Mouse (Mus musculus): ENCODE data around the gene Snrpa1. TPM values are rescaled to one million over a fixed set of nuclear protein-coding genes. Genes with fewer than 3 reads are reported as not detected.

Gene Snrpa1
- polyA plus RNA-seq (2015; fragmentation: Nextera tagmentation; extraction: Ambion mirVana): 65.0 and 69.6 TPM in 2 replicates

- Histone ChIP-seq H3K9ac (ENCODE audit: low read length) (peak within 1 kb of the TSS; percentile 91), H3K27me3 (ENCODE audit: control insufficient read depth, insufficient read depth, low read length) (no peaks in the 10 kb centered on the region), H3K9me3 (ENCODE audit: control insufficient read depth, low read length) (no peaks in the 10 kb centered on the region), H3K4me3 (ENCODE audit: low read depth, low read length) (peak within 1 kb of the TSS; percentile 91), H3K4me1 (replicated peaks; ENCODE audit: control insufficient read depth, insufficient read depth) (peaks cover 3% of the 10 kb centered on the region; the same call in 1 of the 2 replicates), H3K36me3 (ENCODE audit: control insufficient read depth, insufficient read depth, low read length) (peaks cover 6% of the 10 kb centered on the region; the same call in 1 of the 2 replicates), H3K27ac (replicated peaks) (no peak within 1 kb of the TSS), H3K4me2 (replicated peaks; ENCODE audit: low read depth) (peak within 1 kb of the TSS; percentile 82)
- TF ChIP-seq EP300 (optimal IDR thresholded peaks at IDR 0.05): no peak
- TF ChIP-seq CTCF (IDR thresholded peaks at IDR 0.05; ENCODE audit: low read depth): no peak
- 67% methylated on average over 1 of the region's 1 CpGs for WGBS
- ATAC-seq (ENCODE audit: low FRiP score, low TSS enrichment) (no peak), DNase-seq (ENCODE audit: low spot score) (no peak)
Observed at GRCm38 (mm10) chr7:66058703-66059102, at the start of gene Snrpa1. Snrpa1 (plus strand) TSS chr7:66059003.

DNA sequence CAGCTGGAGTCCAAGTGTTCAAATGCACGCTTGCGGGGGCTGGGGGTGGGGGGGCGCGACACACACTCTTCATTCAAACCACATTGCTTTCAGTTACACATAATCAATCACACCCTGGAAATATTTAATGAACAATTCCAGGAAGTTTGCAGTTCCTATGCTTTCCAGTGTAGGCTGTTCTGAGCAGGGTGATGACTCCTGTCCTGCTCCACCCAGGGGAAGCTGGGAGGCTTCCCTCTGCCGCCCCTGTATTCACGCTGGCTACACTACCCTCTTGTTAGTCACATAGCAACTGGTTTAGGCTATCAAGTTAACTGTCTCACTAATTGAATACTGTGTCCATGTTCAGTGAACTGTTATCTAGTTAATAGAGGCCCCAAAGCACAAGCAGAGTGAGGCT, 48.3 kb upstream of the Snrpa1 start:
- H3K4me3 ChIP-seq (ENCODE audit: low read depth, low read length): no peak overlapping the region
- no peak overlapping the region for H3K27ac ChIP-seq (replicated peaks)
- no peak for ATAC-seq (ENCODE audit: low FRiP score, low TSS enrichment)
- WGBS: 59% methylated on average over 6 of the region's 6 CpGs
- no peaks in the 10 kb centered on the region for H3K9me3 ChIP-seq (ENCODE audit: control insufficient read depth, low read length)
- H3K4me2 ChIP-seq (replicated peaks; ENCODE audit: low read depth): no peak overlapping the region
- no peaks in the 10 kb centered on the region for H3K36me3 ChIP-seq (ENCODE audit: control insufficient read depth, insufficient read depth, low read length)
- no peaks in the 10 kb centered on the region for H3K4me1 ChIP-seq (replicated peaks; ENCODE audit: control insufficient read depth, insufficient read depth)
- TF ChIP-seq EP300 (optimal IDR thresholded peaks at IDR 0.05): no peak
- H3K27me3 ChIP-seq (ENCODE audit: control insufficient read depth, insufficient read depth, low read length): no peaks in the 10 kb centered on the region
- H3K9ac ChIP-seq (ENCODE audit: low read length): no peak overlapping the region
- DNase-seq (ENCODE audit: low spot score): no peak

DNA sequence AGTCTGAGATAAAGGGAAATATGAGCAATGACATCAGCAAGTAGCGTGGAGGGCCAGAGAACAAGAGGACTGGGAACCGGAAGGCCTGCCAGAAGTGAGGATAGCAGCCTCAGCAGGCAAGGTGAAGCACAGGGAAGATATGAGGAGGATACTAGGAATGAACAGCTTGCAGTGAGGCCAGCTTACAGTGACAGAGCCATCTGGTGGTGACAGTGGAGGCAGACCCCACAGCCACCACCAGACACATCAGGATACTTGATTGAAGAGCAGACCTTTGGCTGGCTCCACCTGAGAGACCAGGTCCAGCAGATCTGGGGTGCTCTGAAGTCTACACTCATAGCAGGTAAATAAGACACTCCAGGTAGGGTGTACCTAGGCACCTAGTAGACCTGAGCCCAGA, 31.1 kb upstream of the Snrpa1 start:
- Histone ChIP-seq H3K27me3 (ENCODE audit: control insufficient read depth, insufficient read depth, low read length) (no peaks in the 10 kb centered on the region), H3K27ac (replicated peaks) (no peak overlapping the region), H3K4me2 (replicated peaks; ENCODE audit: low read depth) (no peak overlapping the region), H3K4me3 (ENCODE audit: low read depth, low read length) (no peak overlapping the region), H3K36me3 (ENCODE audit: control insufficient read depth, insufficient read depth, low read length) (no peaks in the 10 kb centered on the region), H3K9ac (ENCODE audit: low read length) (no peak overlapping the region), H3K9me3 (ENCODE audit: control insufficient read depth, low read length) (no peaks in the 10 kb centered on the region), H3K4me1 (replicated peaks; ENCODE audit: control insufficient read depth, insufficient read depth) (no peaks in the 10 kb centered on the region)
- 79% methylated on average over 2 of the region's 2 CpGs for WGBS
- no peak for ATAC-seq (ENCODE audit: low FRiP score, low TSS enrichment)
- TF ChIP-seq CTCF (IDR thresholded peaks at IDR 0.05; ENCODE audit: low read depth) (peak; percentile 69), EP300 (optimal IDR thresholded peaks at IDR 0.05) (no peak)
- no peak for DNase-seq (ENCODE audit: low spot score)

DNA sequence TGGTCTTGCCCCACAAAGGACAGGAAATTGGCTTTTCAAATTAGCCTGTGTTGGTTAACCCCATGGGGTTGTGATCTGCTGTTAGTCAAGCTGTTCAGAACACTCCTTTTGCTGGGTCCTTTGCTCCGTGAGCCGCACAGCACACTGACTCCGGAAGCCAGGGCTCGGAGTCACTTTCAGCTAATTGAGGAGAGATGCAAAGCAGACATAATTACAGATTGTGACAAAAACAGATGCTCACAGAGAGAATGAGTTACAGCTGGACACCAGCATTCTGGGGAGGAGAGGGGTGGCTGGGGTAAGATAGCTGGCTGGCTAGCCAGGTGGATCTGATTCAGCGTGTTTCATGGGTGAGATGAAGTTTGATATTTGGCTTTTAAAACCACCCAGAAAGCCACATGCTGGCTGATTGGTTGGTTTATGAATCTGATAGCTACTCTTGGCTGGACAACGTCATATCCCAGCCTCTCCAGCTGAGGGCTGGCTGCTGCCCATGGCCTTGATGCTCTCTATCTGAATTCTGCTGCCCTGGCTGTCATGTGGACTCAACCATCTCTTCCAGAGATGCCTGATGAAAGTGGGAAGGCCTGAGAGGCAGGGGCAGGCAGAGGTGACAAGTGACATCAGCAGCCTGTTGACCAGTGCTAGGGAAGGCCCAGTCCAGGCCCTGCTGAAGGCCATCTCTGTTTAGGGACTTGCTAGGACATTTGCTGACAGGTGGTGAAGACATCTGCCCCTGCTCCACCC, 29.9 kb upstream of the Snrpa1 start:
- no peak overlapping the region for H3K4me2 ChIP-seq (replicated peaks; ENCODE audit: low read depth)
- no peak overlapping the region for H3K4me3 ChIP-seq (ENCODE audit: low read depth, low read length)
- H3K4me1 ChIP-seq (replicated peaks; ENCODE audit: control insufficient read depth, insufficient read depth): no peaks in the 10 kb centered on the region
- no peaks in the 10 kb centered on the region for H3K27me3 ChIP-seq (ENCODE audit: control insufficient read depth, insufficient read depth, low read length)
- no peaks in the 10 kb centered on the region for H3K9me3 ChIP-seq (ENCODE audit: control insufficient read depth, low read length)
- H3K27ac ChIP-seq (replicated peaks): no peak overlapping the region
- 77% methylated on average over 6 of the region's 6 CpGs for WGBS
- H3K9ac ChIP-seq (ENCODE audit: low read length): no peak overlapping the region
- no peak for DNase-seq (ENCODE audit: low spot score)
- H3K36me3 ChIP-seq (ENCODE audit: control insufficient read depth, insufficient read depth, low read length): no peaks in the 10 kb centered on the region
- no peak for TF ChIP-seq CTCF (IDR thresholded peaks at IDR 0.05; ENCODE audit: low read depth)
- TF ChIP-seq EP300 (optimal IDR thresholded peaks at IDR 0.05): no peak
- ATAC-seq (ENCODE audit: low FRiP score, low TSS enrichment): 0 out of 2 replicates have a peak, but pooled peaks have one; percentile 18

- no peaks in the 10 kb centered on the region for H3K4me1 ChIP-seq (replicated peaks; ENCODE audit: control insufficient read depth, insufficient read depth)
- no peaks in the 10 kb centered on the region for H3K9me3 ChIP-seq (ENCODE audit: control insufficient read depth, low read length)
- DNase-seq (ENCODE audit: low spot score) (no peak), ATAC-seq (ENCODE audit: low FRiP score, low TSS enrichment) (peak; percentile 42; the same call in 1 of the 2 replicates)
- H3K4me2 ChIP-seq (replicated peaks; ENCODE audit: low read depth): no peak overlapping the region
- no peak overlapping the region for H3K9ac ChIP-seq (ENCODE audit: low read length)
- no peaks in the 10 kb centered on the region for H3K36me3 ChIP-seq (ENCODE audit: control insufficient read depth, insufficient read depth, low read length)
- H3K27ac ChIP-seq (replicated peaks): no peak overlapping the region
- no peak overlapping the region for H3K4me3 ChIP-seq (ENCODE audit: low read depth, low read length)
- H3K27me3 ChIP-seq (ENCODE audit: control insufficient read depth, insufficient read depth, low read length): no peaks in the 10 kb centered on the region
- WGBS: 37% methylated on average over 8 of the region's 8 CpGs
- no peak for TF ChIP-seq CTCF (IDR thresholded peaks at IDR 0.05; ENCODE audit: low read depth)
- no peak for TF ChIP-seq EP300 (optimal IDR thresholded peaks at IDR 0.05)
Observed at GRCm38 (mm10) chr7:66036809-66037208, 22.0 kb upstream of the Snrpa1 start.

GRCm38 (mm10) chr7:66038261-66038660, 20.5 kb upstream of the Snrpa1 start:
- no peaks in the 10 kb centered on the region for H3K36me3 ChIP-seq (ENCODE audit: control insufficient read depth, insufficient read depth, low read length)
- DNase-seq (ENCODE audit: low spot score) (no peak), ATAC-seq (ENCODE audit: low FRiP score, low TSS enrichment) (no peak)
- no peaks in the 10 kb centered on the region for H3K27me3 ChIP-seq (ENCODE audit: control insufficient read depth, insufficient read depth, low read length)
- no peak overlapping the region for H3K4me2 ChIP-seq (replicated peaks; ENCODE audit: low read depth)
- no peak overlapping the region for H3K9ac ChIP-seq (ENCODE audit: low read length)
- H3K9me3 ChIP-seq (ENCODE audit: control insufficient read depth, low read length): no peaks in the 10 kb centered on the region
- WGBS: 79% methylated on average over 3 of the region's 3 CpGs
- H3K27ac ChIP-seq (replicated peaks): no peak overlapping the region
- no peak overlapping the region for H3K4me3 ChIP-seq (ENCODE audit: low read depth, low read length)
- no peaks in the 10 kb centered on the region for H3K4me1 ChIP-seq (replicated peaks; ENCODE audit: control insufficient read depth, insufficient read depth)
- TF ChIP-seq CTCF (IDR thresholded peaks at IDR 0.05; ENCODE audit: low read depth) (no peak), EP300 (optimal IDR thresholded peaks at IDR 0.05) (no peak)

Measured in stomach, postnatal 0 days (tissue).